Mouse (Mus musculus) adrenal gland, postnatal 10 days (tissue): ENCODE measurements around the gene Nrsn2. TPM values are rescaled to one million over a fixed set of nuclear protein-coding genes. Genes with fewer than 3 reads are reported as not detected.
A peak's percentile ranks its signal among the peaks of the same experiment; 100 is the strongest.
"Not testable (repeated sequence)": the region's sequence is repeated elsewhere in the genome, so short reads cannot be mapped to it uniquely, and the experiment has no call there.

Experiments used
- DNase-seq: peaks from one replicate; pipeline ENCODE4 v3.0.0; 2021; ENCODE audit warnings: mixed read lengths
- total RNA-seq, 2 experiments: library from RNA; stranded (reverse); gene quantifications; 2 replicates each; pipeline ENCODE4 v1.2.3; 2021

The Nrsn2 gene
- total RNA-seq, 2 experiments from 2014 or later = 1.8 to 2.8 TPM

DNA sequence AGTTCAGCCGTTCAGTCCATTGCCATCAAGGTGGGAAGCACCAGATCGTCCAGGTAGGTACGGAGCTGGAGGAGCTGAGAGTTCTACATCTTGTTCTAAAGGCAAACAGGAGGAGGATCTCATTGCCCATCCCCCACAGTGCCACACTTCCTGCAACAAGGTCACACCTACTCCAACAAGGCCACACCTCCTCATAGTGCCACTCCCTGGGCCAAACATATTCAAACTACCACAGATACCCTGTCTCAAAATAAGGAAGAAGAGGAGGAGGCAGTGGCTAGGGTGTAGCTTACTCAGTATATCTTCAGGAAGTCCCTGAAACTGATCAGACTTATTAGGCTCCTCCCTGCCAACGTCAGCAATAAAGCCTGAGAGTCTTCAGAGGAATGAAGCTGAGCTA lies 7.8 kb upstream of the Nrsn2 start:
- DNase-seq = no peak

DNA sequence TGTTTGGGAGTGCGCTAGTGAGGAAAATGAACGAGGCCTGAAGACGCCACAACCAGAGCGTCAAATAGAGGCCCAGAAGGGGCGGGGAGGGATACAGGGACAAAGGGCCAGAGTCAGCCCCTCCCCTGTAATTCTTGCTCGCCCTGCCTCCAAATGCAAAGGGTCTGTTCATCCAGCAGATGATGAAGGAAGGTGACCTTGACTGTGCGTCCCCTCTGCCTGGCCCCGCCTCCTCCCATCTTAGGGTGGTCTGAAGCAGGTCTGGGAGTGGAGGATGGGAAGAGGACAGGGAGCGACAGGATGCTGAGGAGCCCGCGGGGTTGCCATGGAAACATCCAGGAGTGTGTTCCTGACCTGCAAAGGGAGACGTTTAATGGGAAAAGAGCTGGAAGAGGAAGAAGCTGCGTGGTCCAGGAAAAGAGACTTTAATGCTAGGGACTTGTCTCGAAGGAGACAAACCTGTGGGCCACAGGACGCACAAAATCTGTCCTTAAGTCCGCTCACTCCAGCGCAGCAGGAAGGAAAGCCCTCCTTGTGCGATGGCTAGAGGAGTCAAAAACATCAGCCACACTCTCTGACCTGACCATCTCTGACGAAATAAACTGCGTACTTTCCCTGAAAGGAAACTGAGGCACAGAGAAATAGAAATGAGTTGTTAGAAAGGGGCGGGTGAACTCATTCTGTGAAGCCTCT lies 640 bp downstream of the Nrsn2 start:
- DNase-seq = no peak

GRCm38 (mm10) chr2:152373547-152373946 lies 2.9 kb downstream of the Nrsn2 start:
- no peak for DNase-seq

DNA sequence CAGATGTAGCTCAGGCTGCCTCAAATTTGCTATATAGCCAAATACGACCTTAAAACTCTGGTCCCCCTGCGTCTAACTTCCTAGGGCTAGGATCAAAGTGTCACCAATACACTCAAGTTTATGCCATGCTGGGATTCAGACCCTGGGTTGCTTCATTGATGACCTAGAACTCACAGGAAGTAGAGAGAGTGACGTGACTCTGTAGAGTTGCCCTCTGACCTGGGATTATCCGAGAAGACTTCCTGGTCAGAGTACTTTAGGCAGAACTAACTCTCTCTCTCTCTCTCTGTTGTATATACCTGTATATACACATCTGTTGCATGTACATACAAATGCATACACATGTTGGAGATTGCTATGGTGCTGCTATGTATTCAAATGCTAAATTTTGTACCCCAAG lies 3.8 kb downstream of the Nrsn2 start:
- no peak for DNase-seq

- no peak for DNase-seq
Measured at GRCm38 (mm10) chr2:152372104-152372503, 4.3 kb downstream of the Nrsn2 start.

GRCm38 (mm10) chr2:152368532-152369140 lies 7.8 kb downstream of the Nrsn2 start:
- DNase-seq = peak; percentile 69

DNA sequence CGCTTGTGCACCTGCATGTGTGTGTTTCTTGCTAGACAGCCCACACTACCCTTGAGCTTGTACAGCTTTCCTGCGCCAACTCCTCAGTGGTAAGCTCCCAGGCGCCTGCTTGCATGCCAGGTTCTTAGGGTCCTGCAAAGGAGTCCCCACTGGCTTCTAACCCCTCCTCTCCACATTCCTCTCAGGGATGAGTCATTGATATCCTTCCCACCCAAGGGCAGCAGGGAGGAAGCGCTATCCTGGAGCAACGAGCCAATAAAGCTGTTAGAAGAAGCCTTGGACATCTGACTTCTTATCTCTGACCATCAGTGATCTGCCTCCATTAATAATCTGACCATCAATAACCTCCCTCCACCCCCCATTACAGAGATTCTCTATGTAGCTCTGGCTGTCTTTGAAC lies 8.5 kb downstream of the Nrsn2 start:
- DNase-seq = no peak

- DNase-seq = peak; percentile 91
Measured at GRCm38 (mm10) chr2:152363245-152364147, 12.9 kb downstream of the Nrsn2 start.

DNA sequence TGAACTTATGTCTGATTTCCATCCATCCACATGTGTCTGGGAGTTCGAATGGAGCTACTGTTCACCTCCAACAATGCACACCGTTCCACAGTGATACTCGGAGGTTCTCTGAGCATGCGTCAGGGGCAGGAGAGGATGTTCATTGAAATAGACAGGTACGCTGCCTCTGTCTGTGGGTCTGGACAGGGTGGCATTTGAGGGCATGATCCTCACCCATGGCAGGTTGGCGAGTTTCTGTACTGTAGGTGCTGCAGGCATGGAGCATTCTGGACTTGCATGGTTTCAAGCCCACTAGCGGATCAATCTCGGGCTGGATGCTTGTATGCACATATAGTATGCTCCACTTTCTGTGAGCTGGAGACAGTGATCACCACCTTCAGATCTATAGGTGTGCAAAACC lies 15.2 kb downstream of the Nrsn2 start:
- no peak for DNase-seq

- DNase-seq = peak; percentile 85
Measured at GRCm38 (mm10) chr2:152360271-152360775, 16.1 kb downstream of the Nrsn2 start.

GRCm38 (mm10) chr2:152359616-152360015 lies 16.8 kb downstream of the Nrsn2 start:
- DNase-seq = no peak

- DNase-seq = not testable (repeated sequence)
Measured at GRCm38 (mm10) chr2:152358977-152359376, 17.5 kb downstream of the Nrsn2 start.

GRCm38 (mm10) chr2:152357254-152357653 lies 19.2 kb downstream of the Nrsn2 start:
- DNase-seq = no peak

GRCm38 (mm10) chr2:152349842-152350540 lies 26.4 kb downstream of the Nrsn2 start:
- peak; percentile 82 for DNase-seq

DNA sequence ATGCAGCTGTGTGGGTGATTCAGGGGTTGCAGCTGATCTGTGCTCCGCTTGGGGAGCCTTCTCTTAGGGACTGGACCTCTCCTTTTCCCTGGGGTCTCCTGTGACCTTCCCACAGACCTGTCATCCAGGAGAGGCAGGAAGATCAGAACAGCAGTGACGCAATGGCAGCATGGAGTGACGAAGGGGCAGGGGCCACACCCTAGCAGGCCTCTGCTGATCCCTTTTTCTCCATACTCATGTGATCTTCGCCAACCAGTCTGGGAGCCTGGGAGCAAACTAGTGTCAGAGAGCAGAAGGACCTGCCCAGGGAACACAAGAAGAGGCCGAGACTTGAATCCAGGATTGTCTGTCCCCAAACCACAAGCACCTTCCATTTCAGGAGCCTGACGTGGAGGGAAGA lies 27.2 kb downstream of the Nrsn2 start:
- DNase-seq = no peak

GRCm38 (mm10) chr2:152347722-152348121 lies 28.7 kb downstream of the Nrsn2 start:
- no peak for DNase-seq

DNA sequence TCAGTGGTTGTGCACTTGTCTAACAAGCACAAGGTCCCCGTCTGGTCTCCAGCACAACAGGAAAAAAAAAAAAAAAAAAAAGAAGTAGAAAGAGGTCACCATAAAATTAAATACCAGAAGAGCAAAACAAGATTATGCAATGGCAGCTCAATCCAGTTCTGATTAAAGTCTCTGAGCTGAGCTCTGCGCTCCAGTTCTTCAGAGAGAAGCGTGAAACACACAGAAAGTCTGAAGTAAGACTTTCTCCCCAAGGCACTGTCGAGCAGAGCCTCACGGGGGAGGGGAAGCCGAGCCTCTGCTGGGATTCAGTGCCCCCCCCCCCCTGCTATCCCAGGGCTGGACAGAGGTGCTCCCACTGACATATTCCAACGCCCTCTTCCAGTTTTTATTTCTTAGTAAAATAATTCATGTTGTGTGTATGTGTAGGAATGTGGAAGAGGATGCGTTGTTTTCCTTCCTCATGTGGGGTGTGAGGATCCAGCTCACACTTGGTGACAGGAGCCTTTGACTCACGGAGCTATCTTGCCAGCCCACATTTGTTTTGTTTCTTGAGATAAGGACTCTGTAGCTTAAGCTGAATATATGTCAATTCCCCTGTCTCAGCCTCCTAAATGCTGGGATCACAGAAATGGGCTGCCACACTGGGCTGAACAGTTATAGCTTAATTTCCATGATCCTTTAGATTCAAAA lies 29.5 kb downstream of the Nrsn2 start:
- DNase-seq = no peak

DNA sequence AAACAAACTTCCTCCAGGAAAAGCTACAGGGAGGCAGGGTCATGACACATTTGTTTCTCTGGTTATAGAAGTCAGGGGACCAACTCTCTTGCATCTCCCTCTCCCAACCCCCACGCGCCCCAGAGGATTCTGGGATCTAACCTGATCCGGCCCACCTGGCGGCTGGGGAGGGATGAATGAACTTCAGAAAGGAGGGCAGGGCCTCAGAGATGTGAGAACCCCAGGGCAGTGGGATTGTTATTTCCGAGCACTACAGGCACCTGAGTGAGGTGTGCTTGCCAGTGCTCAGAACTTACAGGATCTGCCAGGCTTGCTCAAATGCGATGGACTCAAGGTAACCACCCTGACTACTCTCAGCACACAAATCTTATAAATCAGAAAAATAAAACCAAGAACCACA lies 31.0 kb downstream of the Nrsn2 start:
- no peak for DNase-seq

- no peak for DNase-seq
Measured at GRCm38 (mm10) chr2:152344909-152345308, 31.5 kb downstream of the Nrsn2 start.

GRCm38 (mm10) chr2:152344361-152344760 lies 32.1 kb downstream of the Nrsn2 start:
- no peak for DNase-seq
